Comparison of ENCODE assay signal across 8 mouse cellular contexts in genomic region chr14:59605671-59606353, GRCm38 (mm10). TPM values are rescaled to one million over a fixed set of nuclear protein-coding genes. Genes with fewer than 3 reads are reported as not detected.
DNase-seq lines count a peak whose midpoint lies in the region; ATAC-seq lines count a peak whose summit lies in the region.

No protein-coding gene starts in this region.

- peak; percentile 81 for DNase-seq in CD4-positive, CD25-positive, alpha-beta regulatory T cell, adult 2 months (ENCODE audit: low read depth, low spot score)
- DNase-seq in NIH3T3 (ENCODE audit: low read depth), result peak; percentile 76
- peak; percentile 71 for DNase-seq in cerebellum, adult 9-10 months
- peak; percentile 76 for DNase-seq in kidney, adult 9 months
- DNase-seq in lung, adult 18-20 months, result peak; percentile 37 to 46
- peak; percentile 40 for DNase-seq in urinary bladder, adult 2 months (ENCODE audit: low spot score)

- ATAC-seq in frontal cortex, adult (ENCODE audit: low TSS enrichment), result peak; percentile 72; the same call in 1 of the 2 replicates
- peak; percentile 64; the same call in 1 of the 2 replicates for ATAC-seq in neutrophil, adult 5-6 weeks (ENCODE audit: extremely low read depth, insufficient number of reproducible peaks, low FRiP score, poor library complexity, severe bottlenecking)

RNA-seq across cellular contexts. Expression of gene Cdadc1, which starts 8.1 kb away (rescaled TPM):
- 19.3 and 22.0 TPM in 2 replicates for total RNA-seq in neutrophil, adult 5-6 weeks (2017)
- polyA plus RNA-seq in urinary bladder, adult 2 months (2012; rRNA removed), result 15.8 and 22.0 TPM in 2 replicates

RNA-seq across cellular contexts. Expression of gene Shisa2, which starts 19.3 kb away (rescaled TPM):
- total RNA-seq in neutrophil, adult 5-6 weeks (2017), result not detected in 2 replicates
- polyA plus RNA-seq in urinary bladder, adult 2 months (2012; rRNA removed), result 1.9 and 2.2 TPM in 2 replicates

Comparison
In these comparisons a context has a peak if more than half of its experiments do, and no peak if none do; other contexts are left out.
1. Peak in every context shown above with its lines: DNase-seq and ATAC-seq.